Mouse (Mus musculus): ENCODE data around the gene Aox1. TPM values are rescaled to one million over a fixed set of nuclear protein-coding genes. Genes with fewer than 3 reads are reported as not detected.

The Aox1 gene
- total and polyA plus RNA-seq, 3 experiments, result 0.16 TPM; not detected in 2

DNA sequence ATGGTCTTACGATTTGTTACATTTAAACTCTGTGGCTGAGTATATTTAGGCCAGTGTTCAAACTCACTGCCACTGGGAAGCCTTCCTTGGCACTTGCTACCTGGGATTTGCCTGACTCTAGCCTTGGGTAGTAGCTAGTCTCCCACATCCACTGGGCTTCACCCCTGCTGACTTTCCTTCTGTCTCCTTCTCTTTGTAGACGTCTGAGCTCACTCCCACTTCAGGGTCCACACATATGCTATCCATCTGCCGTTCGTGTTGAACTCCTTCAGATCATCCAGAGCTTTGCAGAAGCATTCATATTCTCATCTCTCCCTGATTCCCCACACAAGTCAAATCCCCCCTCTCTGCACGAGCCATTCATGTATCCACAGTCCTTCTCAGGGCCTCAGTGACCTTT lies 15.8 kb downstream of the Aox1 start:
- ATAC-seq (ENCODE audit: extremely low read depth, insufficient number of reproducible peaks, low FRiP score, poor library complexity, severe bottlenecking), result no peak
- TF ChIP-seq TAL1 (conservative IDR thresholded peaks at IDR 0.05; ENCODE audit: low read depth, low read length) (no peak), GATA2 (IDR thresholded peaks at IDR 0.05; ENCODE audit: borderline replicate concordance, low read depth, low read length) (no peak), CTCF (IDR thresholded peaks at IDR 0.05; ENCODE audit: low read depth, low read length) (no peak), POLR2AphosphoS5 (IDR thresholded peaks at IDR 0.05; ENCODE audit: insufficient replicate concordance, low read depth, low read length) (no peak), GATA1 (IDR thresholded peaks at IDR 0.05; ENCODE audit: borderline replicate concordance, low read length) (no peak)

DNA sequence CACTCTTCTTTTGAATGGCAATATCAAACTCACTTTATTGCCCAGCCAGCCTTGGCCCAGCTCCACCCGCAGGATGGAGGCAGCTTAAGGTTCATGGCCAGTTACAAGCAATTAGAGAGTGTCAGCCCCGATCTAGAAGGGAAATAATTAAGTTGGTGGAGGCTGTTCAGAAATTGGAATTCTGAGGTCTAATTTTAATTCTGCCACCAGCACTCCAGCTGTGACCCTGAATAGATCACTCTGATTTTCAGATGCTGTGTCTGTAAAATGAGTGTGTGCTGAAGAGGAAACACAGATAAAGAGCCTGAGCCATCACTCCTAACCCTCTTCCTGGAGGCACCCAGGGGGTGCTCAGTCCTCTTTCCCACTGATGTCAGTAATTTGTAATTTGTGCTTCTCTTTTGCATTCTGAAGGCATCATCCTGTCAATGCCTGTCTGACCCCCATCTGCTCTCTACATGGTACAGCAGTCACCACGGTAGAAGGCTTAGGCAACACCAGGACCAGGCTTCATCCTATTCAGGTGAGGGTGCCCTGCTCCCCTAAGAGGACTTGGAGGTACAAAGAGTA lies 17.1 kb downstream of the Aox1 start:
- ATAC-seq (ENCODE audit: extremely low read depth, insufficient number of reproducible peaks, low FRiP score, poor library complexity, severe bottlenecking), result no peak

More for the DNA sequence above, 15.8 kb downstream of the Aox1 start:
- no peaks in the 10 kb centered on the region for H3K4me1 ChIP-seq (ENCODE audit: insufficient read depth, low read depth, low read length)
- H3K27me3 ChIP-seq (ENCODE audit: insufficient read depth, low read length), result peaks cover 30% of the 10 kb centered on the region
- H3K36me3 ChIP-seq (replicated peaks), result no peaks in the 10 kb centered on the region
- no peak for DNase-seq (ENCODE audit: low spot score)
- H3K9me3 ChIP-seq (replicated peaks), result no peaks in the 10 kb centered on the region
- no peak overlapping the region for H3K4me3 ChIP-seq (ENCODE audit: low read depth, low read length)

DNA sequence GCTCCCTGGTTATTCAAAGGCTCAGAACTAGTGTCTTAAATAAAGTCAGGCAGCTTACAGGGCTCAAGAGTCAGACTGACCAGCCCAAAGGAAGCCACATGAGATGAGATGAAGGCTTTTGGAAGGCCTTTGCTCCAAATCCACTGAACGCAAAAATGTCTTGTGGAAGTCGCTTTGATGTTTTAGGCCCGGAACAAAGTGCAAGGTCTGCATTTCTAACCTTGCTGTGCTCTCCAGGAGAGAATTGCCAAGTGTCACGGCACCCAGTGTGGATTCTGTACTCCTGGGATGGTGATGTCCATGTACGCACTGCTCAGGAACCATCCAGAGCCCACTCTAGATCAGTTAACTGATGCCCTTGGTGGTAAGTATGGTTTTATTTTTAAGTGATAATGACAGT lies 19.4 kb downstream of the Aox1 start:
- TF ChIP-seq CTCF (IDR thresholded peaks at IDR 0.05; ENCODE audit: low read depth, low read length) (no peak), GATA2 (IDR thresholded peaks at IDR 0.05; ENCODE audit: borderline replicate concordance, low read depth, low read length) (no peak), TAL1 (conservative IDR thresholded peaks at IDR 0.05; ENCODE audit: low read depth, low read length) (no peak), POLR2AphosphoS5 (IDR thresholded peaks at IDR 0.05; ENCODE audit: insufficient replicate concordance, low read depth, low read length) (no peak), GATA1 (IDR thresholded peaks at IDR 0.05; ENCODE audit: borderline replicate concordance, low read length) (no peak)
- DNase-seq (ENCODE audit: low spot score) (no peak), ATAC-seq (ENCODE audit: extremely low read depth, insufficient number of reproducible peaks, low FRiP score, poor library complexity, severe bottlenecking) (no peak)
- no peaks in the 10 kb centered on the region for H3K36me3 ChIP-seq (replicated peaks)
- H3K4me3 ChIP-seq (ENCODE audit: low read depth, low read length), result no peak overlapping the region
- H3K4me1 ChIP-seq (ENCODE audit: insufficient read depth, low read depth, low read length), result peaks cover 10% of the 10 kb centered on the region; the same call in 1 of the 2 replicates
- no peaks in the 10 kb centered on the region for H3K9me3 ChIP-seq (replicated peaks)
- H3K27me3 ChIP-seq (ENCODE audit: insufficient read depth, low read length), result peaks cover 19% of the 10 kb centered on the region

More for the DNA sequence above, 17.1 kb downstream of the Aox1 start:
- TF ChIP-seq POLR2AphosphoS5 (IDR thresholded peaks at IDR 0.05; ENCODE audit: insufficient replicate concordance, low read depth, low read length) (no peak), GATA1 (IDR thresholded peaks at IDR 0.05; ENCODE audit: borderline replicate concordance, low read length) (no peak), GATA2 (IDR thresholded peaks at IDR 0.05; ENCODE audit: borderline replicate concordance, low read depth, low read length) (no peak), TAL1 (conservative IDR thresholded peaks at IDR 0.05; ENCODE audit: low read depth, low read length) (no peak), CTCF (IDR thresholded peaks at IDR 0.05; ENCODE audit: low read depth, low read length) (no peak)
- Histone ChIP-seq H3K4me1 (ENCODE audit: insufficient read depth, low read depth, low read length) (peaks cover 6% of the 10 kb centered on the region; the same call in 1 of the 2 replicates), H3K27me3 (ENCODE audit: insufficient read depth, low read length) (peaks cover 28% of the 10 kb centered on the region), H3K36me3 (replicated peaks) (no peaks in the 10 kb centered on the region), H3K9me3 (replicated peaks) (no peaks in the 10 kb centered on the region), H3K4me3 (ENCODE audit: low read depth, low read length) (no peak overlapping the region)
- DNase-seq (ENCODE audit: low spot score), result no peak

DNA sequence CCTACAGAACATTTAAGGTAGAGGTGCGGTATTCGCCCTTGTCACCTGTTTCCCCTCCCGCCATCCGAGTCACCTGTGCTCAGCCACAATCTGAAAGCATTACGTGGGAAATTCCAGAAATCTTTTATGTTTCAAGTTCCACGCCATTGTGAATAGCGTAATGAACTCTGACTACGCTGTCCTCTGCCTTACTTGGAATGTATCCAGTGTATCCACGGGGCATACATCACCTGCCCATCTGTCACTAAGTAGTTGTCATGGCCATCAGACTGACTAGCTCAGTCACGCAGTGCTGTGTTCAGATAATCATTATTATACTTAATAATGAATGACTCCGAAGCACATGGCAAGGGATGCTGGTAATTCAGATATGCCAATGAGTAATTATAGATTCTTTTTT lies 25.9 kb downstream of the Aox1 start:
- peaks cover 10% of the 10 kb centered on the region; the same call in 1 of the 2 replicates for H3K4me1 ChIP-seq (ENCODE audit: insufficient read depth, low read depth, low read length)
- DNase-seq (ENCODE audit: low spot score) (no peak), ATAC-seq (ENCODE audit: extremely low read depth, insufficient number of reproducible peaks, low FRiP score, poor library complexity, severe bottlenecking) (no peak)
- no peak for TF ChIP-seq TAL1 (conservative IDR thresholded peaks at IDR 0.05; ENCODE audit: low read depth, low read length)
- no peak for TF ChIP-seq GATA1 (IDR thresholded peaks at IDR 0.05; ENCODE audit: borderline replicate concordance, low read length)
- TF ChIP-seq CTCF (IDR thresholded peaks at IDR 0.05; ENCODE audit: low read depth, low read length), result no peak
- TF ChIP-seq POLR2AphosphoS5 (IDR thresholded peaks at IDR 0.05; ENCODE audit: insufficient replicate concordance, low read depth, low read length), result no peak
- no peak for TF ChIP-seq GATA2 (IDR thresholded peaks at IDR 0.05; ENCODE audit: borderline replicate concordance, low read depth, low read length)
- H3K27me3 ChIP-seq (ENCODE audit: insufficient read depth, low read length), result peaks cover 6% of the 10 kb centered on the region; the same call in 1 of the 2 replicates
- H3K36me3 ChIP-seq (replicated peaks), result no peaks in the 10 kb centered on the region
- H3K4me3 ChIP-seq (ENCODE audit: low read depth, low read length), result no peak overlapping the region
- no peaks in the 10 kb centered on the region for H3K9me3 ChIP-seq (replicated peaks)

DNA sequence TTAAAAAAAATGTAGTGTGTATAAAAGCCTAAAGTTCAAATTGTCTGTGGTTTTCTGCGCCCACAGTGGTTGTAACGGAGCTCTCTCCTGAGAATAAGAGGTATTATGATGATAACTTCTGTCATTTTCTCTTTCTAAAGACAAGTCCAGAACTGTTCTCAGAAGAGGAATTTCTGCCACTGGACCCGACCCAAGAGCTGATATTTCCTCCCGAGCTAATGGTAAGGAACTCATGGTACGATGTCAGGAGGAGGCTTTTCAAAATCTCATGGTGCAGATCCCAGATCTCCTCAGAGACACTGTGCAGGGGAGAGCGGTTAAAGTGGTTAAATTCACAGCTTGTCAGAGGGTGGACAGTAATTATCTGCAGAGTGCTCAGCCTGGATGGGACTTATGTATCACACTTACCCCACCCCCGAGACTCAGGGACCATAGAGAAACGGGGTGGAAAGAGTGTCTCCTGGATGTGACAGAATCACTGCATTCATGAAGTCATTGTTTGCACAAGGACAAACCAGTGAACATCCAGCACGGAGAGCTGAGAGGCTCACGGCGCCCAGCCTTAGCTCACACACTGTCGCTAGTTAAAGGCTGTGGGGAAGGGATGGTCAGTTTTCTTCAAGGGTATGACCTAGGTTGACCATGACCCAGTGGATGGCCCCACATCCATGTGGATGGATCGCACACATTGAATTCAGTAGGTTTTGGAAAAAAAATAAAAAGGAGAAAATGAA lies 26.5 kb downstream of the Aox1 start:
- DNase-seq (ENCODE audit: low spot score), result no peak
- TF ChIP-seq CTCF (IDR thresholded peaks at IDR 0.05; ENCODE audit: low read depth, low read length), result no peak
- TF ChIP-seq GATA1 (IDR thresholded peaks at IDR 0.05; ENCODE audit: borderline replicate concordance, low read length), result no peak
- no peak for TF ChIP-seq GATA2 (IDR thresholded peaks at IDR 0.05; ENCODE audit: borderline replicate concordance, low read depth, low read length)
- TF ChIP-seq TAL1 (conservative IDR thresholded peaks at IDR 0.05; ENCODE audit: low read depth, low read length), result no peak
- no peak for TF ChIP-seq POLR2AphosphoS5 (IDR thresholded peaks at IDR 0.05; ENCODE audit: insufficient replicate concordance, low read depth, low read length)
- H3K4me1 ChIP-seq (ENCODE audit: insufficient read depth, low read depth, low read length), result peaks cover 8% of the 10 kb centered on the region; the same call in 1 of the 2 replicates
- no peaks in the 10 kb centered on the region for H3K9me3 ChIP-seq (replicated peaks)
- no peaks in the 10 kb centered on the region for H3K36me3 ChIP-seq (replicated peaks)
- no peak for ATAC-seq (ENCODE audit: extremely low read depth, insufficient number of reproducible peaks, low FRiP score, poor library complexity, severe bottlenecking)
- H3K27me3 ChIP-seq (ENCODE audit: insufficient read depth, low read length), result peaks cover 8% of the 10 kb centered on the region; the same call in 1 of the 2 replicates
- H3K4me3 ChIP-seq (ENCODE audit: low read depth, low read length), result no peak overlapping the region

DNA sequence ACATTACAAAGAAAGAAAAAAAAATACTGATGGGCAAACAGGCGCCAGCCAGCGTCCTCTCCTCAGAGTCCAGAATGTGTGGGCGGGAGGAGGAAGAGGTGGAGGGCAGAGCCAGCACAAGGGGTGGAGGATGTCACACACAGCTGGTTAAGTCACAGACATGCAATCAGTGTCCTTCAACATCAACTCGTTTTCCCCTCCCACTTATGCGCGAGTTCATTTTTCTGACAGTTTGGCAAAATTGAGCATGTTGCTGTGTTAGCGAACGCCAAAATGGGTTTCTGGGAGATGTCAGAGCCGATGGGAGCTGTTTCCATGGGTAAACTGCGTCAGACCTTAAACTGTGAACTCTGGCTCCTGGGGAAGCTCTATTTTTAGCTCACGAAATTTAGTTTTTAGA lies 27.2 kb downstream of the Aox1 start:
- peaks cover 8% of the 10 kb centered on the region; the same call in 1 of the 2 replicates for H3K27me3 ChIP-seq (ENCODE audit: insufficient read depth, low read length)
- no peaks in the 10 kb centered on the region for H3K9me3 ChIP-seq (replicated peaks)
- TF ChIP-seq TAL1 (conservative IDR thresholded peaks at IDR 0.05; ENCODE audit: low read depth, low read length) (no peak), GATA2 (IDR thresholded peaks at IDR 0.05; ENCODE audit: borderline replicate concordance, low read depth, low read length) (no peak), GATA1 (IDR thresholded peaks at IDR 0.05; ENCODE audit: borderline replicate concordance, low read length) (no peak), CTCF (IDR thresholded peaks at IDR 0.05; ENCODE audit: low read depth, low read length) (no peak), POLR2AphosphoS5 (IDR thresholded peaks at IDR 0.05; ENCODE audit: insufficient replicate concordance, low read depth, low read length) (no peak)
- ATAC-seq (ENCODE audit: extremely low read depth, insufficient number of reproducible peaks, low FRiP score, poor library complexity, severe bottlenecking) (no peak), DNase-seq (ENCODE audit: low spot score) (no peak)
- peaks cover 3% of the 10 kb centered on the region; the same call in 1 of the 2 replicates for H3K4me1 ChIP-seq (ENCODE audit: insufficient read depth, low read depth, low read length)
- no peaks in the 10 kb centered on the region for H3K36me3 ChIP-seq (replicated peaks)
- H3K4me3 ChIP-seq (ENCODE audit: low read depth, low read length), result no peak overlapping the region
